26 mouse cellular contexts compared by ENCODE assay signal in genomic region chrX:6501850-6502249, GRCm38 (mm10).
A peak's percentile ranks its signal among the peaks of the same experiment; 100 is the strongest.
DNase-seq lines count a peak whose midpoint lies in the region; ATAC-seq lines count a peak whose summit lies in the region.
"Had no signal": no experiment of that assay in that cellular context is flagged by ENCODE, and none has a peak within 500 bp of the region (broad histone marks: within the 10 kb centered on the region; RNA-seq: fewer than 3 reads in every experiment).

No protein-coding gene starts in this region.

- no peak overlapping the region for H3K9ac ChIP-seq in liver, embryonic 11.5 days (ENCODE audit: low read depth, low read length)
- H3K9ac ChIP-seq: embryonic facial prominence, embryonic 15.5 days; hindbrain, embryonic 13.5 days; liver, embryonic 13.5 days; neural tube, embryonic 15.5 days had no signal

- H3K27ac ChIP-seq in liver, embryonic 11.5 days (ENCODE audit: low read depth, low read length): no peak overlapping the region
- H3K27ac ChIP-seq: embryonic facial prominence, embryonic 10.5 days; embryonic facial prominence, embryonic 15.5 days; heart, adult 2 months; hindbrain, embryonic 13.5 days; liver, embryonic 13.5 days; neural tube, embryonic 15.5 days had no signal

- no peaks in the 10 kb centered on the region for H3K27me3 ChIP-seq in liver, embryonic 11.5 days (replicated peaks; ENCODE audit: control insufficient read depth, insufficient read depth, low read length)
- H3K27me3 ChIP-seq: embryonic facial prominence, embryonic 15.5 days; hindbrain, embryonic 13.5 days; liver, embryonic 13.5 days; neural tube, embryonic 15.5 days had no signal

- H3K36me3 ChIP-seq in liver, embryonic 11.5 days (ENCODE audit: control insufficient read depth, insufficient read depth, low read length): no peaks in the 10 kb centered on the region
- H3K36me3 ChIP-seq: embryonic facial prominence, embryonic 10.5 days; embryonic facial prominence, embryonic 15.5 days; hindbrain, embryonic 13.5 days; liver, embryonic 13.5 days; neural tube, embryonic 15.5 days had no signal

- peak; percentile 4 for DNase-seq in adrenal gland, postnatal 14 days
- DNase-seq in adrenal gland, postnatal 4 days (ENCODE audit: low spot score in 2 of 2): no peak
- peak; percentile 19 for DNase-seq in kidney, adult 9 months
- DNase-seq in kidney, postnatal 36 days: no peak
- DNase-seq in adipocyte (ENCODE audit: low spot score): peak; percentile 73
- DNase-seq in cerebellum, adult 9-11 months: no peak
- DNase-seq in liver, embryonic 11.5 days (ENCODE audit: low spot score): no peak
- DNase-seq: cerebellum, postnatal 25 days; gastrocnemius, postnatal 25 days; heart, adult 2 months; kidney, postnatal 4 days; left cerebral cortex, postnatal 4 days; liver, embryonic 13.5 days; lung, adult 18-20 months; lung, postnatal 14 days; midbrain, embryonic 14.5 days; retina, postnatal 1 day; right cerebral cortex, postnatal 14 days; thymus, postnatal 25 days had no signal

- no peak for ATAC-seq in liver, embryonic 11.5 days (replicated peaks; ENCODE audit: low FRiP score)
- ATAC-seq: CD4-positive, CD25-positive, alpha-beta regulatory T cell, adult 4 months; forebrain, embryonic 14.5 days; intestine, embryonic 16.5 days had no signal

- no peak overlapping the region for H3K4me2 ChIP-seq in liver, embryonic 11.5 days
- H3K4me2 ChIP-seq: embryonic facial prominence, embryonic 15.5 days; hindbrain, embryonic 13.5 days; liver, embryonic 13.5 days; neural tube, embryonic 15.5 days had no signal

- no peak overlapping the region for H3K4me3 ChIP-seq in liver, embryonic 11.5 days (ENCODE audit: low read depth, low read length)
- H3K4me3 ChIP-seq: embryonic facial prominence, embryonic 10.5 days; embryonic facial prominence, embryonic 15.5 days; heart, adult 2 months; hindbrain, embryonic 13.5 days; liver, embryonic 13.5 days; neural tube, embryonic 15.5 days had no signal

- WGBS in liver, embryonic 11.5 days: 73% methylated on average over 1 of the region's 1 CpGs

- no peaks in the 10 kb centered on the region for H3K9me3 ChIP-seq in liver, embryonic 11.5 days (ENCODE audit: control insufficient read depth, low read length)
- H3K9me3 ChIP-seq: embryonic facial prominence, embryonic 10.5 days; embryonic facial prominence, embryonic 15.5 days; hindbrain, embryonic 13.5 days; liver, embryonic 13.5 days; neural tube, embryonic 15.5 days had no signal

- no peaks in the 10 kb centered on the region for H3K4me1 ChIP-seq in liver, embryonic 11.5 days (replicated peaks; ENCODE audit: control insufficient read depth, insufficient read depth, low read length)
- H3K4me1 ChIP-seq: embryonic facial prominence, embryonic 10.5 days; embryonic facial prominence, embryonic 15.5 days; hindbrain, embryonic 13.5 days; liver, embryonic 13.5 days; neural tube, embryonic 15.5 days had no signal

Comparison
In these comparisons a context has a peak if more than half of its experiments do, and no peak if none do; other contexts are left out.
1. DNase-seq: peak in adrenal gland, postnatal 14 days (single experiment), kidney, adult 9 months (single experiment) and adipocyte (single experiment); none in adrenal gland, postnatal 4 days (0 of 2), kidney, postnatal 36 days (0 of 2), cerebellum, adult 9-11 months (single experiment) and liver, embryonic 11.5 days (single experiment).